Mouse (Mus musculus) CD8-positive naive resting alpha-beta T cell, adult 2 months (primary cell): ENCODE measurements at regions not wholly inside any gene's neighbourhood (a gene's known extent, or its start where the extent isn't known, plus 50 kb on each side); places are given as distances from the start of the nearest gene placed in this dataset.

Experiments
- DNase-seq, 2 experiments: peaks; one replicate each; pipeline ENCODE4 v3.0.0; 2022; ENCODE audit warnings: low read depth in 2 of 2, low spot score in 2 of 2

- DNase-seq, result no peak
Observed at GRCm38 (mm10) chr14:24731872-24732525, 245.1 kb downstream of the Rps24 start.

- DNase-seq, result no peak
Observed at GRCm38 (mm10) chr14:24733326-24733725, 246.4 kb downstream of the Rps24 start.

GRCm38 (mm10) chr14:24738869-24739268 is 251.9 kb downstream of the Rps24 start:
- DNase-seq, result no peak

GRCm38 (mm10) chr14:24744451-24744850 is 257.5 kb downstream of the Rps24 start:
- no peak for DNase-seq

GRCm38 (mm10) chr14:24745730-24746129 is 258.8 kb downstream of the Rps24 start:
- DNase-seq, result no peak

- no peak for DNase-seq
Observed at GRCm38 (mm10) chr14:24747471-24747795, 260.5 kb downstream of the Rps24 start.

GRCm38 (mm10) chr14:24747796-24748496 is 261.0 kb downstream of the Rps24 start:
- DNase-seq, result no peak

GRCm38 (mm10) chr14:24748497-24748862 is 261.6 kb downstream of the Rps24 start:
- no peak for DNase-seq

GRCm38 (mm10) chr14:24749313-24749712 is 262.4 kb downstream of the Rps24 start:
- DNase-seq, result no peak

GRCm38 (mm10) chr14:24751227-24751626 is 264.3 kb downstream of the Rps24 start:
- no peak for DNase-seq

GRCm38 (mm10) chr14:24754753-24755152 is 267.8 kb downstream of the Rps24 start:
- no peak for DNase-seq

- no peak for DNase-seq
Observed at GRCm38 (mm10) chr14:24755426-24756117, 268.6 kb downstream of the Rps24 start.

- no peak for DNase-seq
Observed at GRCm38 (mm10) chr14:24757302-24757701, 270.4 kb downstream of the Rps24 start.

GRCm38 (mm10) chr14:24757843-24758242 is 270.9 kb downstream of the Rps24 start:
- no peak for DNase-seq

- DNase-seq, result no peak
Observed at GRCm38 (mm10) chr14:24760926-24761325, 274.0 kb downstream of the Rps24 start.

GRCm38 (mm10) chr14:24762468-24763274 is 275.7 kb downstream of the Rps24 start:
- DNase-seq, result no peak

GRCm38 (mm10) chr14:24763275-24763812 is 276.4 kb downstream of the Rps24 start:
- no peak for DNase-seq

GRCm38 (mm10) chr14:24763845-24764244 is 276.9 kb downstream of the Rps24 start:
- DNase-seq, result no peak

GRCm38 (mm10) chr14:24766260-24766659 is 279.3 kb downstream of the Rps24 start:
- no peak for DNase-seq

GRCm38 (mm10) chr14:24766690-24767089 is 279.8 kb downstream of the Rps24 start:
- DNase-seq, result no peak

GRCm38 (mm10) chr14:24767316-24767715 is 280.4 kb downstream of the Rps24 start:
- no peak for DNase-seq
